Mouse (Mus musculus) adrenal gland, postnatal 10 days (tissue): ENCODE data around the gene Olfr1290. TPM values are rescaled to one million over a fixed set of nuclear protein-coding genes. Genes with fewer than 3 reads are reported as not detected.

Experiments
- DNase-seq: peaks from one replicate; pipeline ENCODE4 v3.0.0; 2021; ENCODE audit warnings: mixed read lengths
- long read RNA-seq, 2 experiments: library from polyadenylated mRNA; stranded (forward); transcript quantifications; one replicate each; pipeline ENCODE4 v2.0.0; 2021
- total RNA-seq, 2 experiments: library from RNA; stranded (reverse); gene quantifications; 2 replicates each; pipeline ENCODE4 v1.2.3; 2021

The Olfr1290 gene
- not detected for total RNA-seq
- long read RNA-seq, experiment 1 = 0 reads
- long read RNA-seq, experiment 2 = 0 reads

DNA sequence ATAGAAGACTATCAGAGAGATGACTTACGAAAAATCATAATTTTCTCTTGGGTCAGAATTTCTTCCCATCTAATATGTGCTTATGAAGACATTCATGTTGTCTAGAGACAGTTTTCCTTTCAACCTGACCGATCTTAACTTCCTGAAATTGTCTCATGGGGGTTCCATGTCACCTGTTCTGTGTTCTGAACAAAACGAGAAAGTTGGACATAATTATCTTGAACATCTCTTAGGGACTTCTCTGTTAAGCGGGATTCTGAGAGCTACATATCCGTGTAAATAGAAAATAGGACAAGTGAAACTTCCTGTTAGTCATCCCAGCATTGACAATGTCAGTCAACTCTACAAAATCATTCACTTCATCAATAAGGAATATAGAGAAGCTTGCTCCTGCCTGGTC, at the start of gene Olfr1290:
TSS of gene Olfr1290 (minus strand) at position 101 of the 400 bp plus-strand sequence.
- no peak for DNase-seq

DNA sequence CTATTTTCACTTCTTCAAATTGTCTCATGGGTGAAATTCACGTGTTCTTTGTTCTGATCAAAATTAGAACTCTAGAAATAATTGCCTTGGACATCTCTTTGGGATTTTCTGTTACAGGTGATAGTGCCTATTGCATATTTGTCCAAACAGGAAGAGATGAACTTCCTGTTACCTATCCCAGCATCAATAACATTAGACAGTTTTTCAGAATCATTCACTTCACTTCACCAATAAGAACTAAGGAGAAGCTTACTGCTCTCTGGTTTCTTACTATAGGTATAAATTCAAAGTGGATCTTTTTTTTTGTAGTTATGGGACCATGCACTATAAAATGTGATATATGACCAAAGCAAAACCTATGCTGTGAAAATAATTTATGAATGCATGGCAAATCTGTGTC, 46.6 kb upstream of the Olfr1290 start, which contains the start of gene Olfr1294:
TSS of gene Olfr1294 (minus strand) at position 101 of the 400 bp plus-strand sequence.
- DNase-seq = no peak

DNA sequence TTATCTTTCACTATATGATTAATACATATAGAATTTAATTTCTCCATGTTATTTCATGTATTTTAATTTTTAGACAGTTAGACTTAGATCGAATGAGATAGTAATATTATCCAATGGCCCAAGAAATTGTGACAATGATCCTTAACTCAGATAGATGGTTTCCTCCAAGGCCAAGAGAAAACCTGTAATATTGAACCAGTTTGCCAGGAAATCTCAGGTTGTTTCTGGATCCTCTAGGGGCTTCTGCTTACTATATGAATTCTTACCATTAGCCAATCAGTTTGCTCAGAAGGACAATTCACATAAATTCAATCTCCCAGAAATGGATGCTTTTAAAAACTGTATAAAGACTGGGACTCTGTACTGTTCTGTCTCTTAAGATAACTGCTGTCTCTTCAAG, 31.3 kb upstream of the Olfr1290 start, which contains the start of gene Olfr1293-ps:
TSS of gene Olfr1293-ps (plus strand) at position 301 of the 400 bp plus-strand sequence.
- no peak for DNase-seq

DNA sequence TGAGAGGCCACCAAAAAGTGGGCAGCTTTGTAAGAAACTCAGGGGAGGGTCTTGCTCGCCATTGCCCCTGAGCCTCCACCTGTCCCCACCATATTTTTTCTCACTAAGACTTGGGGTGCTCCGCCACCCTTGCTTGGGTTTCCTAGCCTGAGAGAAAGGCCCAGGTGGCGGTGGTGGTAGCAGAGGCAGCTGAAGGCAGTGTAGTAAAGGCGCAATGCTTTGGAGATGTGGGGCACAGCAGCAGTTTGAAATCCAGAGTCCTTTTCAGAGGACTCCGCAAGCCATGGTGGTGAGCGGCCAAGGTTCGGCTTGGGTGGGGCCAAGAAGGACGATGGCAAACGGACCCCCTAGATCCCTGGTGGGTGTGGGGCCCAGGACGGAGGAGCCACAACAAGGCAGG, 23.8 kb upstream of the Olfr1290 start:
- DNase-seq = no peak

DNA sequence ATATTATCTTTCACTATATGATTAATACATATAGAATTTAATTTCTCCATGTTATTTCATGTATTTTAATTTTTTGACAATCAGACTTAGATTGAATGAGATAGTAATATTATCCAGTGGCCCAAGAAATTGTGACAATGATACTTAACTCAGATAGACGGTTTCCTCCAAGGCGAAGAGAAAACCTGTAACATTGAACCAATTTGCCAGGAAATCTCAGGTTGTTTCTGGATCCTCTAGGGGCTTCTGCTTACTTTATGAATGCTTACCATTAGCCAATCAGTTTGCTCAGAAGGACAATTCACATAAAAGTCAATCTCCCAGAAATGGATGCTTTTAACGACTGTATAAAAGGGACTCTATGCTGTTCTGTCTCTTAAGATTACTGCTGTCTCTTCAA, 3.3 kb upstream of the Olfr1290 start, which contains the start of gene Olfr1291-ps1:
TSS of gene Olfr1291-ps1 (plus strand) at position 301 of the 400 bp plus-strand sequence.
- no peak for DNase-seq

DNA sequence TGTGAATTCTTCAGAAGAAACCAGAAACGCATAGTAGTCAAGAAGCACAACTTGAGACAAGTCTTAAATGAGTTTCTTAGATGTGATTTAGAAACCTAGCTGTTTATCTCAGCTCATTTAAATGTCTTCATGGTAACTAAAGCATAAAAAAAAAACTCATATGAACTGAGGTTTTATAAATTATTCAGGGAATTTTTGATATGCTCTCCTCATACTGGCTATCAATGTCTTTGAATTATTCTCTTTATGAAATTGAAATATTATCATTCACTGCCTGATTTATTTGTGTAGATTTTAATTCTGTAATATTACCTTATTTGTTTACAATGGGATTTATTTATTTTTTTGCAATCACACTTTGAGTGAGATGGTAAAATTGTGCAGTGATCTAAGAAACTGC, 13.1 kb downstream of the Olfr1290 start, which contains the start of gene Olfr1289:
TSS of gene Olfr1289 (plus strand) at position 301 of the 400 bp plus-strand sequence.
- DNase-seq = no peak

DNA sequence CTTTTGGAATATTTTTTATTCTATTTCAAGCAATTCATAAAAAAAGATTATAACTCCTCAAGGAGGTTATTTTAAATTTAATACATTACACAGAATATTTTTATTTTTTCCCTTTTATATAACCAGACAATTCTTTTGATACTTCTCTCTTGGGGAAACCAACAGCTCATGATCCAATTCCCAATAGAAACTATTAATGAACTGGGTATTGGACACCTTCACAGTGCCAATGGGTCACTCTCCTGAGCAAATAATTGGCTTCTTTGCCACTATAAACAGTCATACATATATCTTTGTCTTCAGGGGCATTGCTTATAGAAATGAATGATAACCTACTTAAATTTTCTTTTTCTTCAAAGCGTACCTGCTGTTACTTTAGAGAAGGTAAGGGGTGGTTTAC, 19.8 kb downstream of the Olfr1290 start, which contains the start of gene Olfr1288:
TSS of gene Olfr1288 (plus strand) at position 301 of the 400 bp plus-strand sequence.
- no peak for DNase-seq

DNA sequence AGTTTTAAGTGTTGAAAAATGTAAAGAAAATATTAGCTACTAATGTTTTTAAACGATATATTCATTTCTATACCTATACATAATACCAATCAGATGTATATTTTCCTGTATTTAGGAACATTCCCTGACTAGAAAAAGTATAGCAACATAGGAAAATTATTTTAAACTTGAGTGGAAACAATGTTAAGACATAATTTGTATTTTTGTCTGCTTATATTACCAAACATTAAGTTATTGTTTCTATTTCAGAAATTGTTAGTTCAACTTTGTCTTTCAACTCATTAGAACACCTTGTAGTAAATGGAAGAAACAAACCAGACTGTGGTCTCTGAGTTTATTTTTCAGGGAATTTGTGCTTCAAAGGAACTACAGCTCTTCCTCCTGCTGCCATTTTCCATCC, 44.8 kb downstream of the Olfr1290 start, which contains the start of gene Olfr1287:
TSS of gene Olfr1287 (plus strand) at position 301 of the 400 bp plus-strand sequence.
- no peak for DNase-seq

Other genes starting within 250 kb of the Olfr1290 start
- not detected for gene Olfr1276, start 239.3 kb downstream of the Olfr1290 start, total RNA-seq
- not detected for gene Olfr1277, start 219.7 kb downstream of the Olfr1290 start, total RNA-seq
- not detected for gene Olfr1278, start 203.7 kb downstream of the Olfr1290 start, total RNA-seq
- not detected for gene Olfr1279, start 193.2 kb downstream of the Olfr1290 start, total RNA-seq
- gene Olfr1280, start 179.8 kb downstream of the Olfr1290 start, total RNA-seq = not detected
- not detected for gene Olfr1281, start 167.3 kb downstream of the Olfr1290 start, total RNA-seq
- gene Olfr1282, start 157.8 kb downstream of the Olfr1290 start, total RNA-seq = not detected
- gene Olfr1283, start 127.0 kb downstream of the Olfr1290 start, total RNA-seq = not detected
- gene Olfr1284, start 118.3 kb downstream of the Olfr1290 start, total RNA-seq = not detected
- gene Olfr1286, start 70.7 kb downstream of the Olfr1290 start, total RNA-seq = not detected
- gene Olfr1287, start 44.7 kb downstream of the Olfr1290 start, total RNA-seq = not detected
- not detected for gene Olfr1288, start 19.7 kb downstream of the Olfr1290 start, total RNA-seq
- not detected for gene Olfr1289, start 13.0 kb downstream of the Olfr1290 start, total RNA-seq
- gene Olfr1291-ps1, start 3.4 kb upstream of the Olfr1290 start, total RNA-seq = not detected
- gene Olfr1293-ps, start 31.4 kb upstream of the Olfr1290 start, total RNA-seq = not detected
- not detected for gene Olfr1294, start 46.5 kb upstream of the Olfr1290 start, total RNA-seq
- gene Olfr1295, start 75.9 kb upstream of the Olfr1290 start, total RNA-seq = not detected
- gene Olfr1297, start 132.7 kb upstream of the Olfr1290 start, total RNA-seq = not detected
- not detected for gene Olfr1298, start 155.4 kb upstream of the Olfr1290 start, total RNA-seq
- not detected for gene Olfr1299, start 167.6 kb upstream of the Olfr1290 start, total RNA-seq